Mouse (Mus musculus): ENCODE measurements at regions not wholly inside any gene's neighbourhood (a gene's known extent, or its start where the extent isn't known, plus 50 kb on each side); places are given as distances from the start of the nearest gene placed in this dataset.

GRCm38 (mm10) chr1:186424084-186424483 is 281.7 kb downstream of the Tgfb2 start:
- WGBS: 85% methylated on average over 5 of the region's 5 CpGs
- Histone ChIP-seq H3K4me1 (0 out of 2 replicates have a peak, but pooled peaks cover 5% of the 10 kb centered on the region), H3K36me3 (replicated peaks) (no peaks in the 10 kb centered on the region), H3K9me3 (no peaks in the 10 kb centered on the region), H3K27me3 (ENCODE audit: poor library complexity, severe bottlenecking) (no peaks in the 10 kb centered on the region), H3K4me3 (no peak overlapping the region), H3K27ac (no peak overlapping the region)
- no peak for DNase-seq (ENCODE audit: extremely low spot score, low spot score)

- no peak overlapping the region for H3K27ac ChIP-seq
- H3K9me3 ChIP-seq: no peaks in the 10 kb centered on the region
- H3K4me3 ChIP-seq: no peak overlapping the region
- H3K4me1 ChIP-seq: no peaks in the 10 kb centered on the region
- DNase-seq (ENCODE audit: extremely low spot score, low spot score): no peak
- H3K27me3 ChIP-seq (ENCODE audit: poor library complexity, severe bottlenecking): no peaks in the 10 kb centered on the region
- no peaks in the 10 kb centered on the region for H3K36me3 ChIP-seq (replicated peaks)
- WGBS: 63% methylated on average over 1 of the region's 1 CpGs
These were observed 288.7 kb downstream of the Tgfb2 start for GRCm38 (mm10) chr1:186417101-186417500.

DNA sequence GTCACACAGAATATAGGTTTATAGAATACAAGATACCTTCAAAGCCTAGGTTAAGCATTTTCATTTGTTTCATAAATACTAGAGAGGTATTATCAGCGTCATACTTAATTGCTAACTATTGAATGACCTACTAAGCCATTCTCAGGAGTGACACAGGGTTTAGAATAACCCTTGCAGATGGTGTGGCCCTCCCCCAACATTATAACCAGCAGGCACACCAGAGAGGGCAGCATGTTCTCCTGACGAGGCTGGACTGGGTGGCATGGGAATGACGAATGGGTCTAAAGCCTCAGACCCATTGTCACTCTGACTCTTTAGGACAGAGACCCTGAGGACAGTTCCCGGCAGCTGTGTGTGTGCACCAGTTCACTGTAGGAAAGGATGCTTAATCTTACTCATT is 290.5 kb downstream of the Tgfb2 start:
- WGBS: 81% methylated on average over 4 of the region's 4 CpGs
- Histone ChIP-seq H3K27me3 (ENCODE audit: poor library complexity, severe bottlenecking) (no peaks in the 10 kb centered on the region), H3K36me3 (replicated peaks) (no peaks in the 10 kb centered on the region)

GRCm38 (mm10) chr1:186413886-186414245 is 291.9 kb downstream of the Tgfb2 start:
- Histone ChIP-seq H3K27ac (no peak overlapping the region), H3K4me1 (peaks cover 14% of the 10 kb centered on the region), H3K9me3 (no peaks in the 10 kb centered on the region), H3K27me3 (ENCODE audit: poor library complexity, severe bottlenecking) (no peaks in the 10 kb centered on the region), H3K4me3 (no peak overlapping the region), H3K36me3 (replicated peaks) (no peaks in the 10 kb centered on the region)
- 97% methylated on average over 6 of the region's 6 CpGs for WGBS
- DNase-seq (ENCODE audit: extremely low spot score, low spot score): no peak

More for the DNA sequence above, 290.5 kb downstream of the Tgfb2 start:
- DNase-seq (ENCODE audit: extremely low spot score, low spot score): no peak
- H3K9me3 ChIP-seq: no peaks in the 10 kb centered on the region
- no peaks in the 10 kb centered on the region for H3K4me1 ChIP-seq
- H3K27ac ChIP-seq: no peak overlapping the region
- no peak overlapping the region for H3K4me3 ChIP-seq

DNA sequence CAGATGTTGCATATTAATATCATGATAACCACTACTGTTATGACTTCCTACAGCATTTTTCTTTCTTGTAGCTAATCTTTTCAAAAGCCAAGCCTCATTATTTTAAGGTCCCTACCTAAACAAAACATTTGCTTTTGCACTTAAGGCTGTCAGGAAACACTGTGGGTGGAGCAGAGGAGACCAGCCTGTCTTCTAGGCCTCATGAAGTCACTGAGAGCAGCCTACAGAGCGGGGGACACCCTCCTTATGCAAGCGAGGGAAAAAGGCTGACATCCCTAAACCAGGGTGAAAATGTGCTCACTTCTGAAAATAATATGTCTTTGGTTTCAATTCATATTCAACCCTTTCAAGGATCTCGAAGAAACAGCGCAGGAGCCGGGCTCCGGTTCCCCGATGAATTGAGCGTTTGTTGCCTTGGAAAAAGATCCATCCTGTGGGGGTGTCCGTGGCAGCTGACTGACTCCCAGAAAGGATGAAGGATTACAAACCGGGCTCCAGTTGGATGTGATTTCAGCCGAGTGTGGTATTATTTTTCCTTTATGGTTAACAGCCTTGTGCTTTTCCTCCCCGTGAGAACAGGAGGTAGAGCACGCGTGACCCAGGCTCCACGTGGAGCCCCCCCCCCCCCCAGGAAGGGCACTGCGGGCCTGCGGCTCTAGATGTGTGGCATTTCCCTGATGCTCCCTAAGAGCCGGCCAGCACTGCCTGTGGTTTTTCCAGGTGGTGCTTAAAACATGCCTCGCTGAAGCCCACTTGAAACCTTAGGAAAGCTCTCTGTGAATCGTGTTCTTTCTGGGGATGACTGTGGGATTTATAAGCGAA is 292.5 kb downstream of the Tgfb2 start:
- H3K4me1 ChIP-seq: peaks cover 19% of the 10 kb centered on the region
- no peaks in the 10 kb centered on the region for H3K36me3 ChIP-seq (replicated peaks)
- H3K27ac ChIP-seq: no peak overlapping the region
- 87% methylated on average over 21 of the region's 21 CpGs for WGBS
- no peak for DNase-seq (ENCODE audit: extremely low spot score, low spot score)
- H3K27me3 ChIP-seq (ENCODE audit: poor library complexity, severe bottlenecking): no peaks in the 10 kb centered on the region
- no peak overlapping the region for H3K4me3 ChIP-seq
- no peaks in the 10 kb centered on the region for H3K9me3 ChIP-seq

GRCm38 (mm10) chr1:186412296-186412695 is 293.5 kb downstream of the Tgfb2 start:
- no peak overlapping the region for H3K27ac ChIP-seq
- H3K36me3 ChIP-seq (replicated peaks): no peaks in the 10 kb centered on the region
- H3K27me3 ChIP-seq (ENCODE audit: poor library complexity, severe bottlenecking): peaks cover 5% of the 10 kb centered on the region; the same call in 1 of the 2 replicates
- no peak overlapping the region for H3K4me3 ChIP-seq
- no peaks in the 10 kb centered on the region for H3K9me3 ChIP-seq
- 82% methylated on average over 2 of the region's 2 CpGs for WGBS
- peaks cover 24% of the 10 kb centered on the region for H3K4me1 ChIP-seq
- no peak for DNase-seq (ENCODE audit: extremely low spot score, low spot score)

- Histone ChIP-seq H3K27ac (peak overlapping the region; percentile 59), H3K9me3 (no peaks in the 10 kb centered on the region), H3K27me3 (ENCODE audit: poor library complexity, severe bottlenecking) (peaks cover 5% of the 10 kb centered on the region; the same call in 1 of the 2 replicates), H3K36me3 (replicated peaks) (no peaks in the 10 kb centered on the region), H3K4me3 (peak overlapping the region; percentile 9; the same call in 1 of the 2 replicates), H3K4me1 (peaks cover 24% of the 10 kb centered on the region)
- 23% methylated on average over 10 of the region's 10 CpGs for WGBS
- peak; percentile 17 for DNase-seq (ENCODE audit: extremely low spot score, low spot score)
These were observed 291.9 kb upstream of the Lyplal1 start for GRCm38 (mm10) chr1:186408986-186409441.

DNA sequence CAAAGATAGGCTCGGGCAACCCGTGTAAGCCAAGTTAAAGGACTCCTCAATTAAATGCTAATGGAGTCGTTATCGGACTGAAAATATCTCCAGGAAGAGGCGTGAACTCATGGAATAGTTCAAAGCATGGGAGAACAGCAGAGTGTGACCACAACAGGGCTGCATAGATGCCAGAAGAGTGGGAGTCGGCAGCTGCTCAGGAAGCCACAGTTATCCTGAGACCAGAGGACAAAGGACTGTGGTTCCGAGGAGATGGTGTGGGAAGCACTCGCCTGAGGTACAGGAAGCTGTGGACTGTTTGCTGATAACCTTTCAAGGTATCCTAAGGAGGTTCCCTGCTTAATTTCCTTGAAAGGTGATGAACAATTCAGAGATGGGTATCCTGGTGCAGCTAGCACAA is 290.5 kb upstream of the Lyplal1 start:
- Histone ChIP-seq H3K27ac (0 out of 2 replicates have a peak overlapping the region, but pooled peaks have one; percentile 40), H3K36me3 (replicated peaks) (no peaks in the 10 kb centered on the region), H3K27me3 (ENCODE audit: poor library complexity, severe bottlenecking) (peaks cover 5% of the 10 kb centered on the region; the same call in 1 of the 2 replicates), H3K4me3 (no peak overlapping the region), H3K9me3 (no peaks in the 10 kb centered on the region), H3K4me1 (peaks cover 24% of the 10 kb centered on the region)
- WGBS: 84% methylated on average over 8 of the region's 8 CpGs
- no peak for DNase-seq (ENCODE audit: extremely low spot score, low spot score)

DNA sequence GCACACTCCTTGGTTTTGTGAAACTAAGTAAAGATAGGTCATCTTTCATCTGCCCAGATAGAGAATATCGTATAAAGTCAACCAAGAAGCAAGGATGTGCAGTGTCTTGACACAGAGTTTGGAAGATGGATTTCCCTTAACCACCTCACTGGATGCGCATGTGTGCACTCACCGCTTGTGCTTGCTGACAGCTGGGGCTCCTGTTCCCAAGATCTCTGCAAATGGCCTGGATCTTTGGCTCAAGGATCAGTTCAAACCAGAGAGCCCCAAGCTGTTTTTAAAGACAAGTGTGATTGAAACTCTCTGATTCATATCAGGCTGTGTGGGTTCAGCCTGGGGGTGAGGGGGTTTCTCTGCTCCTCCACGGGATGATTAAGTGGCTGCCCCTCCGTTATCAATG is 288.6 kb upstream of the Lyplal1 start:
- WGBS: 84% methylated on average over 5 of the region's 5 CpGs
- H3K27ac ChIP-seq: no peak overlapping the region
- peaks cover 5% of the 10 kb centered on the region; the same call in 1 of the 2 replicates for H3K27me3 ChIP-seq (ENCODE audit: poor library complexity, severe bottlenecking)
- H3K4me1 ChIP-seq: peaks cover 24% of the 10 kb centered on the region
- DNase-seq (ENCODE audit: extremely low spot score, low spot score): no peak
- no peaks in the 10 kb centered on the region for H3K36me3 ChIP-seq (replicated peaks)
- no peak overlapping the region for H3K4me3 ChIP-seq
- H3K9me3 ChIP-seq: no peaks in the 10 kb centered on the region

- no peaks in the 10 kb centered on the region for H3K9me3 ChIP-seq
- H3K4me1 ChIP-seq: peaks cover 4% of the 10 kb centered on the region; the same call in 1 of the 2 replicates
- no peak for DNase-seq (ENCODE audit: extremely low spot score, low spot score)
- H3K27ac ChIP-seq: no peak overlapping the region
- H3K4me3 ChIP-seq: no peak overlapping the region
- 57% methylated on average over 8 of the region's 8 CpGs for WGBS
- H3K27me3 ChIP-seq (ENCODE audit: poor library complexity, severe bottlenecking): no peaks in the 10 kb centered on the region
- no peaks in the 10 kb centered on the region for H3K36me3 ChIP-seq (replicated peaks)
These were observed 282.7 kb upstream of the Lyplal1 start for GRCm38 (mm10) chr1:186399762-186400161.

- no peak for DNase-seq (ENCODE audit: extremely low spot score, low spot score)
- Histone ChIP-seq H3K36me3 (replicated peaks) (no peaks in the 10 kb centered on the region), H3K27me3 (ENCODE audit: poor library complexity, severe bottlenecking) (no peaks in the 10 kb centered on the region), H3K9me3 (no peaks in the 10 kb centered on the region), H3K4me3 (no peak overlapping the region), H3K27ac (no peak overlapping the region), H3K4me1 (no peaks in the 10 kb centered on the region)
- 62% methylated on average over 5 of the region's 5 CpGs for WGBS
These were observed 275.9 kb upstream of the Lyplal1 start for GRCm38 (mm10) chr1:186393005-186393404.

DNA sequence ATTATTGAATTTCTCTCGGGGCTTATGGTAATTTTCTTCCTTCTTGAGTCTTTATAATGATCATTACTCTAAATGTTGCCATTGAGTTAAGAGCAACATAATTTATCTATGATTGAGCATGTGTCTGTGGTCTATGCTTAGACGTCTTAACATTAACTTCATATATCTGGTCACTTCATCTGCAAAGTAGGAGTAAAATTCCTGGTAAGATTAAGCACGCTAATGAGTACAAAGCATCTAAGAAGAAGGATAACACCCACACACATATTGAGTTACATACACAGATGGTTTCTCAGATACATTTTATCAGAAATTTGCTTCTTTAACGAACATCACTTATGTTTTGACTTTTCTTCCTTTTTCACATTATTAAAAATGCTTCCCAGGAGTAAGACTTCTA is 267.3 kb upstream of the Lyplal1 start:
- DNase-seq (ENCODE audit: extremely low spot score, low spot score): no peak
- Histone ChIP-seq H3K27ac (no peak overlapping the region), H3K4me1 (peaks cover 3% of the 10 kb centered on the region; the same call in 1 of the 2 replicates), H3K9me3 (no peaks in the 10 kb centered on the region), H3K36me3 (replicated peaks) (no peaks in the 10 kb centered on the region), H3K4me3 (no peak overlapping the region), H3K27me3 (ENCODE audit: poor library complexity, severe bottlenecking) (no peaks in the 10 kb centered on the region)
- WGBS: 87% methylated on average over 4 of the region's 4 CpGs

DNA sequence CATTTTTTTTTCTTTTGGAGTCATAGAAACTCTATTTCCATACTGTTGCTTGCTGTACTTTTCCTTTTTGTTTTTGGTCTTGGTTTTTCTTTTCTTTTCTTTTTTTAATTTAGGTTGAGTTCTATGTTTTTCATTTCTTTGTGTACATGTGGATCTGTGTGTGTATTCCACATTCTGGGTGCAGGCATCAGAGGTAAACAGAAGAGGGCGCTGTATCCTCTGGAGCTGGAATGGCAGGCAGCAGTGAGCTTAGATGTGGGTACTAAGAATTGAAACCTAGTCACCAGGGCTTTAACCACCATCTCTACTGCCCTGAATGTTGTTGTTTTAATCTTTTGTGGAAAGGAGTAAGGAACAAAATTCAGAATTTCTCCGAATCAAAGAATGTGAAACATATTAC is 266.3 kb upstream of the Lyplal1 start:
- no peak for DNase-seq (ENCODE audit: extremely low spot score, low spot score)
- Histone ChIP-seq H3K4me3 (no peak overlapping the region), H3K27me3 (ENCODE audit: poor library complexity, severe bottlenecking) (no peaks in the 10 kb centered on the region), H3K9me3 (no peaks in the 10 kb centered on the region), H3K27ac (no peak overlapping the region), H3K36me3 (replicated peaks) (no peaks in the 10 kb centered on the region), H3K4me1 (peaks cover 3% of the 10 kb centered on the region; the same call in 1 of the 2 replicates)
- WGBS: 76% methylated on average over 2 of the region's 2 CpGs
